Mouse (Mus musculus): ENCODE results near the gene Efhd1.

Gene Efhd1

GRCm38 (mm10) chr1:87270204-87270603, 6.0 kb downstream of the Efhd1 start:
- DNase-seq (ENCODE audit: low spot score in 2 of 2), result no peak

DNA sequence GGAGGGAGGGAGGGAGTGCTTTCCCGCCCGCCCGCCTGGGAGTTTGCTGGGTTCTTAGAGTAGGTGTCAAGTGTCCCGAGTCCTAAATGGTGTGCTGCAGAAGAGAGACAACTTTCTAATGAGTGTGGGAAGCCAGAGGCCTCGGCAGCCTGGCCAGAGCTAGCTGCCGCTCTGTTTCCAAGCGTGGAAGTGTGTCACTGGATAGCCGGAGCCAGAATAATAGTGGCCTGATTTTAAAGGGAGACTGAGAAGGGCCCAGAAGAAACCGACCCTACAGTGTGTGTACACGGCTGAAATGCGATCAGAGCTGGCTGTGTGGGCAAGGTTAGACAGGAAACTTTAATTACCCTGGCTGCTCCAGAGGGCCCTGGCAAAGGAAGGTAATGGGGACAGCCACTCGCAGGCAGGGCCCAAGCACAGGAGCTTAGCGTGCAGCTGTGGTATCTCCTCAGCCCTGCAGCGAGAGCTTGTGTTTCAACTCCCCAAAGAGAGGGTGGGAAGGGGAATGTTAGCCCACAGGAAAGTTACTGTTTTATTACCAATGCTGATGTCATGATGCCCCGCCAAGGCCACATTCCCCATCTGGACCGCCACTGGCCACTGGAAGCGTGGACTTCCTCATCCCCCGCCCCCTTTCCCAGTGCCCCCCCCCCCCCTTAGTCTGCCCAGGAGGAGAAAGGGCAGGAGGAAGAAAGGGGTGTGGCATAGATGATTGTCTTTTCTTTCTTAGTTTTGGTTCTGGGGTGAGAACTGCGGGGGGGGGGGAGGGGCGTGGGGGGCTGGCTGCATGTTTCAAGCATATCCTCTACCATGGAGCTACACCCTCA, 6.7 kb downstream of the Efhd1 start:
- DNase-seq (ENCODE audit: low spot score in 2 of 2), result no peak

DNA sequence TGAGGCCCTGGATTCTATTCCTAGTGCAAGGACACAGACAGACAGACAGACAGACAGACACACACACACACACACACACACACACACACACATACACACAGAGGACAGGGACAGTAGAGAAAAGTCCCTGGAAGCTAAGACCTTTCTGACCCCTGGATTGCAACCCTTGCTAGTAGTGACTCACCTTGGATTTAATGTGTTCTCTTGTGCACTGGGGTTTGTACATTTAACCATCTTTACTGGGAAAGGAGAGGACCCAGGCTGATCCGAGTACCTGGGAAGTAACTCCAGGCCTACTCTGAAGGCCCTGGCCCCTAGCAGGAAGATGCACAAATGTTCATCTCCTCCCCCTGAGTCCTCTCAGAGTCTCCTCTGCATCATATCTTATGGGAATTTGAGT, 7.4 kb downstream of the Efhd1 start:
- DNase-seq (ENCODE audit: low spot score in 2 of 2), result no peak

DNA sequence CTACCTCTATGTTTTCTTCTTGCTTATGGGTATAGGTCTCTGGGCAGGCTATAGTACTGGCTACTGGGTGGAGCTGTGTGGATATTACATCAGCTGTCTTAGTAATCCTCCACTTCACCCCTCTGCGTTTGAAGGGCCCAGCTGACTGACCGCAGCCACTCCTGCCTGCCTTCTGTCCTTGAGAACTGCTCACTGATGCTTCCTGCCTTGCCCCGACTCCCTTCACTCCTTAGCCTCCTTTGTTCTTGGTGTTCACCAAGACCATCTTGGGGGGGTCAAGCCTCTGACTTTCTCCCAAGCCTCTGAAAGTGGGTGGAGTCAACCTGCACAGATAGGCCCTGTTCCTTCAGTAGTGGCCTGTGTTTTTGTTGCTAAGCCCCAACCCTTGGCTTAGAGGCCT, 8.3 kb downstream of the Efhd1 start:
- no peak for DNase-seq (ENCODE audit: low spot score in 2 of 2)

DNA sequence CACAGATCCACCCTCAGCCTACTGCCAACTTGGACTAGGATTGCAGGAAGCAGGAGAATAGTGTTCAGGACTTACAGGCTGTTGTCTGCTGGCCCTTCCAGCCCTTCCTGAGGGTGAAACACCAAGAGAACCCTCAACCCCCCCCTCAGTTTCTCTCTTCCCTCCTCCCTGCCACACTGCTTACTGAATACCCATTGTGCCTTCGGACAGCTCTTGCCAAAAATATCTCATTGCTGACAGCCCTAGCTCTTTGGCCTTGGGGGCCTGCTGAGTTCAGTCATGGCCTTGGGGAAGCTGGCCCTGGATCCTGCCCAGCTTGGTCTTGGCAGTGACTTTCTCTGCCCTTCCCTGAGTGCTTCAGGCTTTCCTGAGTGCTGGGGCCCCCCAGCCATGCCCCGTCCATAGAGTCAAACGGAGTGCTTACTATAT, 9.4 kb downstream of the Efhd1 start:
- no peak for DNase-seq (ENCODE audit: low spot score in 2 of 2)

DNA sequence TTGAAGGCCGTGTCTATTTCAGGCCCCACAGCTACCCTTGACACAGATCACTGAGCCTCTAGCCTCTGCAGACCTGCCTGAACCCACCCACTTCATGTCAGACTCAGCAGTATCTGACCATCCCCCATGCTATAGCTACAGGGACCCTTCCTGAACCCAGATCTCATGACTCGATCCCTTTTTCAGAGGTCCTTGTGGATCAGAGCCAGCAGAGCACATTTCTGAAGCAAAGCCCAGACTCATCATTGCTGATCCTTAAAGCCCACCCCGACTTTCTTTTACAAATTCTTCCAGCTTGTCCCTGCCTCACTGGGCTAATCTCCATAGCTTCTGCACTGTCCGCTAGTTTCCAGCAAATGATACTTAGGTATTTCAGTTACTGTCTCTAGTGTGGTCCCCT, 10.0 kb downstream of the Efhd1 start:
- DNase-seq (ENCODE audit: low spot score in 2 of 2), result no peak

GRCm38 (mm10) chr1:87275151-87275550, 11.0 kb downstream of the Efhd1 start:
- no peak for DNase-seq (ENCODE audit: low spot score in 2 of 2)

DNA sequence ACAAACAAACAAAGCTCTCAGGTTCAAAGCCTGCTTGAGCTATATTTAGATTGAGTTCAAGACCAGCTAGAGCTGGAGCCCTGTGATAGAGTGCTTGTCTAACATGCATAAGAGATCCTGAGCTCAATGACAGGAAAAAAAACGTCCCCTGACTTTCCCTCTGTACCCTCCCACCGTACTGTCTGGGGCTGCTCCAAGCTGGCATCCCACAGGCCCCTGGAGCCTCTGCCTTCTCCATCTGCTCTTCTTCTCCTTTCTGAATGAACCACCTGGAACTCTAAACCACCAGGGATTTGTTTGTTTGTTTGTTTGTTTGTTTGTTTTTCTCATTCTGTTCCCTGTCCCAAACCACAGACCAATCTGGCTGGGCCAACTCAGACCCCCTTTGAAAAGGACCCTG, 11.9 kb downstream of the Efhd1 start:
- DNase-seq (ENCODE audit: low spot score in 2 of 2), result no peak

DNA sequence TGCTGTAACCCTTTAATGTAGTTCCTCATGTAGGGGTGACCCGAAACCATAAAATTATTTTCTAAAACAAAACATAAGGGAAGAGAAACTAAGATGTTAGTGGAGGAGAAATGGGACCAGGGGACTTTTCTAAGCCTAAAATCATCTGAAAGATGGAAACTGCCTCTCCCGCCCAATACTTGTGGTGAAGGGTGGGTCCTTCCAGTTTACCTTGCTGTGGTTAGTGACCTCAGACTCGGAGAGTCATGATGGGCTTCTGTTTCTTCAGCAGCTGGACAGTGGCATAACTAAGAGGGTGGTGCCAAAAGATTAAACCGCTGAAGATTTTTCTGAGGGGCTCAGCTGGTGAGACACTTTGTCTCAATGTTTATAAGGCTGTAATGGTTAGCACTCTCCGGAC, 16.1 kb downstream of the Efhd1 start:
- DNase-seq (ENCODE audit: low spot score in 2 of 2), result no peak

DNA sequence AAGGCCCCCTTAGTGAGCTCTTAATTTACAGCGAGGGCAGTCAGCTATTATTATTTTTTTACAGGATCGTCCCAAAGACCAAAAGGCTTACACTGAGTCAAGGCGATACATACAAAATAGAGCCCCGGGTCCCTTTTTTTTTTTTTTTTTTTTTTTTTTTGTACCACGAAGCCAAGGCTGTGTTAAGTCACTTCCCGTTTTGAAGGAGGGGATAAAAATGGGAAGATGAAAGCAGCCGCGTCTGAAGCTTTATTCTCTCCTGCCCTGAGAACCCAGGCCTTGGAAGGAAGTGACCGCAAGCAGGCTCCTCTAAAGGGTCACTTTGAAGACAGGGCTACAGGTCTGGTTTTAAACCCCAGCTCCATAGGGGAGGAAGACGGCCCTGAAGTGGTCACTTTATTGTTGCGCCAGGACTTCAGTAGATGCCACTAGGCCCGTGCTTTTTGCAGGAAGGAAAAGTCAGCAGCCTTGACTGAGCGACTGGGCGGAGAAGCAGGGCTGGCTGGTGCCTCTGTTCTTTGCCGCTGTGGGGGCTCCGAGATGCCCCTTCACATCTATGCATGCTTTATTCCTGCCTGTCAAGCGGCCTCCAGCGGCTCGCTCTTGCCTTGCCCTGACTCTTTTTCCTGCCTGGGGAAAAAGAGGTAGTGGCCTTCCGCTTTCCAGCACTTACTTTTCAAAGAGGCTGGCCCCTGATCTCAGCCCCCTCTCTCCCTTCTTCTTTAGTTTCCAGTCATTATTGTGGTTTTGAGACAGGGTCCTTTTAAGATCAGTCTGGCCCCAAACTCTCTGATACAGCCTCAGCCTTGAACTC, 17.6 kb downstream of the Efhd1 start:
- no peak for DNase-seq (ENCODE audit: low spot score in 2 of 2)

- no peak for DNase-seq (ENCODE audit: low spot score in 2 of 2)
Measured at GRCm38 (mm10) chr1:87282413-87282788, 18.2 kb downstream of the Efhd1 start.

GRCm38 (mm10) chr1:87283410-87283960, 19.3 kb downstream of the Efhd1 start:
- DNase-seq (ENCODE audit: low spot score in 2 of 2), result no peak

- DNase-seq (ENCODE audit: low spot score in 2 of 2), result no peak
Measured at GRCm38 (mm10) chr1:87287105-87287504, 22.9 kb downstream of the Efhd1 start.

DNA sequence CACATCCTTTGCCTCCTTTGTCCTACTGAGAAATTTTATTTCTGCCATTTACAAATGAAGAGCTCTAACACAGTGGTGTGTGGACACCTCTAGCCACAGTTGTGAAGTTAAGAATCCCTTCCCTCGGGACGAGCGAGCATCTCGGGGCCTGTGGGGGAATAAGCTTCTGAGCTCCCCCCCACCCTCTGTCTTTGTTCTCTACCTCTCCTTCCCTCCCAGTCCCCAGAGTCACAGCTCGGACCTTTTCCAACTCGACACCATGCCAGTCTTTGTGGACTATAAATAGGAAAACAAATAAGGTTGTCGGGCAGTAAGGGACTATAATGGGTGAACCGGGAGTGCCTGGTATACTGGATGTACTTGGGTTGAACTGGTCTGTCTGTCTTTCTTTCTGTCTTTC, 27.3 kb downstream of the Efhd1 start:
- DNase-seq (ENCODE audit: low spot score in 2 of 2), result no peak

DNA sequence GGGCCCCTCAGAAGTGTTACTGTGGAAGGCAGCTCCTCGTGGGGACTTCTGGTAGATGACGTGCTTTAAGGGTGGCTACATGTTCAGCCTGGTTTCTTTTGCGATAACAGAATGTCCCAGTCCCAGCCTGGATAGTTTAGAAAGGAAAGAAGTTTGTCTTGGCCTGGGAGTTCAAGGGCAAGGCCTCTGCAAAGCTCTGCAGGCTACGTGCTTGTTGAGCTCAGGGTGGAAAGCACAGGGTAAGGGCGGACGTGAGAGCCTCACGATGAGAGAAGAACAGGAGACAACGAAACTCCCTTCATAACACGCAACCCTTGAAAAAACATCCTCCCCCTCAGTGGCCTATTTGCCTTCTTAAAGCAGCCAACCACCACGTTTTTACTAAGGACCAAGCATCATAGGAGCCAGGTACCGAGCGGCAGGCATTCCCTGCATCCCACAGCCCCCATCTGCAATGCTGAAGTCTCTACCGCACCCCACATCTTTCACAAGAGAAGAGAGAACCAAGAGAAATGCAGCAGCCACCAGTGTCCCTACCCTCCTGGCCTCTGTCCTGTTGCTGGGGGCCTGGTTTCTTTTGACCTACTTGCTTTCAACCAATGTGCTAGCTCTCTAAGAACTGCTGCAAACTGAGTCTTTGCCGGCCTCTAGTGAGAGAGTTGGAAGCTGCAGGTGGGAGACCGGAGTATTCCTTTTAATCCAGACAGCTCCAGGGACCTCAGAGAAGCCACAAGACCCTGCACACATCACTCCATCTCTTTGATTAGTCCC, 28.4 kb downstream of the Efhd1 start:
- no peak for DNase-seq (ENCODE audit: low spot score in 2 of 2)

- DNase-seq (ENCODE audit: low spot score in 2 of 2), result no peak
Measured at GRCm38 (mm10) chr1:87294063-87294710, 30.0 kb downstream of the Efhd1 start.

DNA sequence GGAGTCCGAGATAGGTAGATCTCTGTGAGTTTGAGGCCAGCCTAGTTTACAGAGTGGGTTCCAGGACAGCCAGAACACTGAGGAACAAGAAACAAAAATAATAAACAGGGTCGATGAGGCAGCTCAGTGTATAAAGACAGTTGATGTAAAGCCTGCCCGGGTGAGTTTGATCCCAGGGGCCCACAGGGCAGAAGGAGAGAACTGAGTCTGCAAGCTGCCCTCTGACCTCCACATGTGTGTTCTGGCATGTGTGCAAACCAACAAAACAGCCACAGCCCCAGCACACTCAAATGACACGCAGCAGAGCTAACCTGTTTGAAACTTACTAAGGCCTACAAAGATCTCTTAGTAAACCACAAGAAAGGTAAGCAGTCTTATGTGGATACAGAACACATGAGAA, 30.8 kb downstream of the Efhd1 start:
- no peak for DNase-seq (ENCODE audit: low spot score in 2 of 2)

- DNase-seq (ENCODE audit: low spot score in 2 of 2), result no peak
Measured at GRCm38 (mm10) chr1:87297346-87297925, 33.3 kb downstream of the Efhd1 start.

GRCm38 (mm10) chr1:87300360-87301286, 36.5 kb downstream of the Efhd1 start:
- DNase-seq (ENCODE audit: low spot score in 2 of 2), result no peak

- DNase-seq (ENCODE audit: low spot score in 2 of 2), result no peak
Measured at GRCm38 (mm10) chr1:87301971-87302370, 37.8 kb downstream of the Efhd1 start.
